Mouse (Mus musculus): ENCODE results near the gene Gm3542. TPM values are rescaled to one million over a fixed set of nuclear protein-coding genes. Genes with fewer than 3 reads are reported as not detected.
"Not testable (repeated sequence)": the region's sequence is repeated elsewhere in the genome, so short reads cannot be mapped to it uniquely, and the experiment has no call there.

The Gm3542 gene
- not detected in 2 replicates for polyA plus RNA-seq (2016; fragmentation: Nextera tagmentation; extraction: Ambion mirVana)

GRCm38 (mm10) chr14:5334828-5335227 lies at the start of gene Gm3542:
Gm3542 (minus strand) TSS chr14:5334928.
- H3K27me3 ChIP-seq (ENCODE audit: low read depth, poor library complexity, severe bottlenecking); H3K9me3 ChIP-seq (replicated peaks); H3K27ac ChIP-seq (replicated peaks); H3K4me1 ChIP-seq; H3K4me3 ChIP-seq; H3K36me3 ChIP-seq; DNase-seq (ENCODE audit: low spot score): not testable (repeated sequence)
- no CpG with 5 or more reads among the region's 2 CpGs for WGBS

Other genes with a start within 250 kb of the Gm3542 start
- gene Gm8279, start 203.4 kb downstream of the Gm3542 start, polyA plus RNA-seq (2016; fragmentation: Nextera tagmentation; extraction: Ambion mirVana), result not detected in 2 replicates
- not detected in 2 replicates for gene Gm3317, start 170.4 kb downstream of the Gm3542 start, polyA plus RNA-seq (2016; fragmentation: Nextera tagmentation; extraction: Ambion mirVana)
- gene Gm8271, start 149.1 kb downstream of the Gm3542 start, polyA plus RNA-seq (2016; fragmentation: Nextera tagmentation; extraction: Ambion mirVana), result not detected in 2 replicates
- not detected in 2 replicates for gene Gm3526, start 74.3 kb downstream of the Gm3542 start, polyA plus RNA-seq (2016; fragmentation: Nextera tagmentation; extraction: Ambion mirVana)
- gene Gm3500, start 54.1 kb upstream of the Gm3542 start, polyA plus RNA-seq (2016; fragmentation: Nextera tagmentation; extraction: Ambion mirVana), result not detected in 2 replicates
- gene Gm3194, start 120.5 kb upstream of the Gm3542 start, polyA plus RNA-seq (2016; fragmentation: Nextera tagmentation; extraction: Ambion mirVana), result 1.1 TPM in 1 of 2 replicates, not detected in the other
- not detected in 2 replicates for gene Gm8246, start 142.9 kb upstream of the Gm3542 start, polyA plus RNA-seq (2016; fragmentation: Nextera tagmentation; extraction: Ambion mirVana)
- gene Gm3187, start 149.3 kb upstream of the Gm3542 start, polyA plus RNA-seq (2016; fragmentation: Nextera tagmentation; extraction: Ambion mirVana), result not detected in 2 replicates
- 1.8 TPM in 2 replicates for gene Gm3488, start 166.7 kb upstream of the Gm3542 start, polyA plus RNA-seq (2016; fragmentation: Nextera tagmentation; extraction: Ambion mirVana)
- not detected in 2 replicates for gene Gm3532, start 203.6 kb upstream of the Gm3542 start, polyA plus RNA-seq (2016; fragmentation: Nextera tagmentation; extraction: Ambion mirVana)

Measured in midbrain, embryonic 10.5 days (tissue).